Mouse (Mus musculus) activated CD4-positive, CD25-positive, alpha-beta regulatory T cell, adult 4 months (primary cell): ENCODE results near the gene Mmp2. TPM values are rescaled to one million over a fixed set of nuclear protein-coding genes. Genes with fewer than 3 reads are reported as not detected.

ENCODE experiments used
- ATAC-seq: one replicate; pipeline ENCODE4 v1.8.0; 2017
- polyA plus RNA-seq, 2 experiments: library from polyadenylated mRNA; unstranded; fragments of 100-300 nt; shearing (Covaris generic); gene quantifications; one replicate each; pipeline ENCODE4 v1.2.1; 2017

Mmp2 gene
- polyA plus RNA-seq, 2 experiments from 2014 or later, result 0.19 TPM; not detected in 1

GRCm38 (mm10) chr8:92896611-92897010 lies 69.5 kb downstream of the Mmp2 start:
- no peak for ATAC-seq

- no peak for ATAC-seq
Measured at GRCm38 (mm10) chr8:92897794-92898193, 70.7 kb downstream of the Mmp2 start.

GRCm38 (mm10) chr8:92899590-92899989 lies 72.5 kb downstream of the Mmp2 start:
- ATAC-seq, result no peak

GRCm38 (mm10) chr8:92901107-92901506 lies 74.0 kb downstream of the Mmp2 start, which contains the start of gene Capns2:
TSS of gene Capns2 (plus strand) at chr8:92901407.
- ATAC-seq, result no peak

- ATAC-seq, result no peak
Measured at GRCm38 (mm10) chr8:92902981-92903380, 75.9 kb downstream of the Mmp2 start.

Other genes starting within 250 kb of the Mmp2 start
- gene Irx6, start 153.0 kb upstream of the Mmp2 start, polyA plus RNA-seq, result not detected
- gene Lpcat2, start 28.0 kb downstream of the Mmp2 start, polyA plus RNA-seq, result under 1 TPM in 1 of 2 experiments, not detected in 1; 0.82 TPM
- gene Capns2, start 74.1 kb downstream of the Mmp2 start, polyA plus RNA-seq, result not detected
- gene Slc6a2, start 132.8 kb downstream of the Mmp2 start, polyA plus RNA-seq, result not detected
- gene Ces1a, start 220.9 kb downstream of the Mmp2 start, polyA plus RNA-seq, result not detected